Mouse (Mus musculus) CH12.LX (cell line): ENCODE measurements around the gene Gm21885. TPM values are rescaled to one million over a fixed set of nuclear protein-coding genes. Genes with fewer than 3 reads are reported as not detected.

Experiments
- DNase-seq: peaks from one replicate; pipeline ENCODE4 v3.0.0-alpha.2; 2013; ENCODE audit errors: extremely low read depth
- H3K27ac ChIP-seq: 2 replicates; pipeline ENCODE4 v1.5.1; 2012; ENCODE audit warnings: low read depth, mild to moderate bottlenecking, control low read depth, moderate library complexity; ENCODE audit not compliant: insufficient read depth
- H3K27me3 ChIP-seq: replicated peaks from 2 replicates; pipeline ENCODE3; 2012; ENCODE audit warnings: inconsistent platforms
- H3K36me3 ChIP-seq, 2 experiments: replicated peaks in 1 of 2; 2 replicates each; pipeline versions ENCODE3 to v1.6.1; 2012; ENCODE audit warnings: inconsistent platforms in 1 of 2, low read length in 1 of 2, mild to moderate bottlenecking in 1 of 2, mixed read lengths in 1 of 2, moderate library complexity in 1 of 2; ENCODE audit not compliant: control insufficient read depth in 1 of 2, insufficient read depth in 1 of 2
- H3K4me1 ChIP-seq, 2 experiments: 2 replicates each; pipeline ENCODE4 v1.6.1; 2012; ENCODE audit warnings: inconsistent platforms in 1 of 2, moderate library complexity in 1 of 2; ENCODE audit not compliant: insufficient read depth in 2 of 2, control insufficient read depth in 1 of 2
- H3K4me2 ChIP-seq: 2 replicates; pipeline ENCODE4 v1.6.1; 2012; ENCODE audit warnings: low read depth, mild to moderate bottlenecking, control low read depth; ENCODE audit not compliant: poor library complexity, insufficient read depth, severe bottlenecking
- H3K4me3 ChIP-seq, 3 experiments: fragments of 150-350 bp in 1 of 3; sonication (generic) in 1 of 3; replicated peaks in 1 of 3; 2 replicates each; pipeline versions ENCODE3 to v1.5.1; 2011 to 2012; ENCODE audit warnings: low read depth in 2 of 3, low read length in 2 of 3, mild to moderate bottlenecking in 2 of 3, moderate library complexity in 2 of 3, control low read depth in 1 of 3, improper control_type of control experiment in 1 of 3, inconsistent platforms in 1 of 3, mixed read lengths in 1 of 3; ENCODE audit not compliant: poor library complexity in 1 of 3
- H3K79me2 ChIP-seq: replicated peaks from 2 replicates; pipeline ENCODE4 v1.6.1; 2012; ENCODE audit warnings: mild to moderate bottlenecking, moderate library complexity; ENCODE audit not compliant: control insufficient read depth, poor library complexity, insufficient read depth, severe bottlenecking; ENCODE audit errors: extremely low read depth
- H3K9ac ChIP-seq: 2 replicates; pipeline ENCODE4 v1.6.1; 2012; ENCODE audit warnings: low read depth, mild to moderate bottlenecking, control low read depth, moderate library complexity; ENCODE audit not compliant: insufficient read depth
- H3K9me3 ChIP-seq: replicated peaks from 2 replicates; pipeline ENCODE3; 2012; ENCODE audit warnings: low read length, inconsistent platforms, mixed read lengths
- CTCF ChIP-seq, 2 experiments: IDR thresholded peaks in 1 of 2; conservative IDR thresholded peaks in 1 of 2; 2 replicates each; pipeline ENCODE4 v1.5.1; 2011 to 2012; ENCODE audit warnings: low read depth in 2 of 2, low read length in 2 of 2, improper control_type of control experiment in 1 of 2, inconsistent platforms in 1 of 2, mild to moderate bottlenecking in 1 of 2, moderate library complexity in 1 of 2
- HCFC1 ChIP-seq: IDR thresholded peaks from 2 replicates; pipeline ENCODE4 v1.6.1; 2012; ENCODE audit warnings: low read depth, mild to moderate bottlenecking, inconsistent platforms, low read length, improper control_type of control experiment
- JUN ChIP-seq: IDR thresholded peaks from 2 replicates; pipeline ENCODE4 v1.6.1; 2011; ENCODE audit warnings: low read depth, mild to moderate bottlenecking, low read length, improper control_type of control experiment, moderate library complexity; ENCODE audit not compliant: insufficient read depth
- JUND ChIP-seq: conservative IDR thresholded peaks from 2 replicates; pipeline ENCODE4 v1.6.1; 2011; ENCODE audit warnings: low read depth, low read length, improper control_type of control experiment
- MAZ ChIP-seq: IDR thresholded peaks from 2 replicates; pipeline ENCODE4 v1.6.1; 2012; ENCODE audit warnings: low read depth, mild to moderate bottlenecking, inconsistent platforms, low read length, improper control_type of control experiment, moderate library complexity
- MEF2A ChIP-seq: IDR thresholded peaks from 2 replicates; pipeline ENCODE4 v1.6.1; 2014; ENCODE audit warnings: low read depth, mild to moderate bottlenecking, inconsistent platforms, low read length, improper control_type of control experiment, borderline replicate concordance
- MXI1 ChIP-seq: IDR thresholded peaks from 2 replicates; pipeline ENCODE4 v1.6.1; 2011; ENCODE audit warnings: mild to moderate bottlenecking, low read depth, low read length, improper control_type of control experiment
- NRF1 ChIP-seq: IDR thresholded peaks from 2 replicates; pipeline ENCODE4 v1.6.1; 2014; ENCODE audit warnings: low read depth, mild to moderate bottlenecking, inconsistent platforms, low read length, improper control_type of control experiment, moderate library complexity
- POLR2A ChIP-seq: IDR thresholded peaks from 2 replicates; pipeline ENCODE4 v1.6.1; 2011; ENCODE audit warnings: low read depth, mild to moderate bottlenecking, improper control_type of control experiment, low read length
- POLR2AphosphoS2 ChIP-seq: IDR thresholded peaks from 2 replicates; pipeline ENCODE4 v1.6.1; 2011; ENCODE audit warnings: low read depth, low read length, improper control_type of control experiment
- SIN3A ChIP-seq: IDR thresholded peaks from 2 replicates; pipeline ENCODE4 v1.6.1; 2012; ENCODE audit warnings: low read length, improper control_type of control experiment, inconsistent platforms
- SMC3 ChIP-seq: IDR thresholded peaks from 2 replicates; pipeline ENCODE4 v1.6.1; 2011; ENCODE audit warnings: low read depth, low read length, improper control_type of control experiment
- TBP ChIP-seq: conservative IDR thresholded peaks from 2 replicates; pipeline ENCODE4 v1.6.1; 2011; ENCODE audit warnings: low read depth, low read length, improper control_type of control experiment
- UBTF ChIP-seq: IDR thresholded peaks from 2 replicates; pipeline ENCODE4 v1.6.1; 2012; ENCODE audit warnings: low read depth, mild to moderate bottlenecking, inconsistent platforms, low read length, improper control_type of control experiment, moderate library complexity
- USF1 ChIP-seq: IDR thresholded peaks from 2 replicates; pipeline ENCODE4 v1.6.1; 2014; ENCODE audit warnings: low read depth, mild to moderate bottlenecking, inconsistent platforms, low read length, improper control_type of control experiment
- USF2 ChIP-seq: conservative IDR thresholded peaks from 2 replicates; pipeline ENCODE4 v1.6.1; 2011; ENCODE audit warnings: low read depth, low read length, improper control_type of control experiment
- ZMIZ1 ChIP-seq: IDR thresholded peaks from 2 replicates; pipeline ENCODE4 v1.6.1; 2012; ENCODE audit warnings: low read depth, mild to moderate bottlenecking, inconsistent platforms, low read length, improper control_type of control experiment
- ZNF384 ChIP-seq: IDR thresholded peaks from 2 replicates; pipeline ENCODE4 v1.6.1; 2012; ENCODE audit warnings: low read depth, low read length, improper control_type of control experiment, inconsistent platforms
- dilution Hi-C: fragments of 300-500 bp; cut with MboI; formaldehyde crosslinking; loops from 2 replicates; pipeline ENCODE4 v1.14.3; 2020; ENCODE audit warnings: low sequenced_read_pairs; ENCODE audit not compliant: extremely low pct_unique_long_range_greater_than_20kb, extremely low pct_ligation_motif_present
- in situ Hi-C: fragments of 300-500 bp; cut with MboI; formaldehyde crosslinking; loops from 3 replicates; pipeline ENCODE4 v1.14.3; 2019; ENCODE audit warnings: low sequenced_read_pairs, low pct_ligation_motif_present, low pct_unique_long_range_greater_than_20kb, mixed read lengths
- polyA plus RNA-seq: library from polyadenylated mRNA; unstranded; fragments of >175 nt; gene quantifications from 2 replicates; pipeline ENCODE4 v1.2.1, GENCODE M21; 2012; ENCODE audit warnings: low read depth; ENCODE audit not compliant: insufficient read length
- total RNA-seq, 2 experiments: library from RNA; depleted of rRNA; stranded (reverse); fragments of 300-350 nt in 1 of 2; fragments of >200 nt in 1 of 2; gene quantifications; 2 replicates each; pipeline ENCODE4 v1.2.3; 2012 to 2014

Gm21885 gene
- total and polyA plus RNA-seq, 3 experiments = 0.21 to 0.30 TPM; not detected in 1

GRCm38 (mm10) chr11:94330211-94330610 is 48.5 kb downstream of the Gm21885 start:
- Histone ChIP-seq H3K4me2 (no peak overlapping the region), H3K36me3 (peaks cover 13 to 40% of the 10 kb centered on the region in 2 experiments), H3K9me3 (no peaks in the 10 kb centered on the region), H3K4me3 (no peak overlapping the region), H3K9ac (no peak overlapping the region), H3K27me3 (no peaks in the 10 kb centered on the region), H3K4me1 (peaks cover 5 to 30% of the 10 kb centered on the region in 2 experiments; a peak in 3 of 4 replicates)
- DNase-seq = no peak
- in situ Hi-C loops = no loop called here
- TF ChIP-seq TBP (no peak), ZNF384 (no peak), CTCF (conservative IDR thresholded peaks at IDR 0.05 in 1 of 2, IDR thresholded peaks at IDR 0.05 in 1 of 2; ENCODE audit: low read depth in 2 of 2, low read length in 2 of 2) (no peak), ZMIZ1 (no peak)
- TF ChIP-seq, all 38 proteins: peak for 0
- Histone ChIP-seq H3K79me2 (peaks cover 27% of the 10 kb centered on the region), H3K27ac (no peak overlapping the region)
- dilution Hi-C loops = no loop called here

- H3K9me3 ChIP-seq = no peaks in the 10 kb centered on the region
- peaks cover 5 to 26% of the 10 kb centered on the region in 2 experiments; a peak in 3 of 4 replicates for H3K4me1 ChIP-seq
- peaks cover 27% of the 10 kb centered on the region for H3K79me2 ChIP-seq
- no peak overlapping the region for H3K9ac ChIP-seq
- dilution Hi-C loops (no loop called here), in situ Hi-C loops (no loop called here)
- peaks cover 19 to 62% of the 10 kb centered on the region in 2 experiments for H3K36me3 ChIP-seq
- H3K27me3 ChIP-seq = no peaks in the 10 kb centered on the region
- H3K27ac ChIP-seq = no peak overlapping the region
- TF ChIP-seq SMC3 (no peak), NRF1 (no peak), POLR2A (no peak), ZNF384 (no peak), UBTF (no peak)
- H3K4me2 ChIP-seq = no peak overlapping the region
- no peak for DNase-seq
- H3K4me3 ChIP-seq = no peak overlapping the region
Observed at GRCm38 (mm10) chr11:94332726-94333125, 51.1 kb downstream of the Gm21885 start.

GRCm38 (mm10) chr11:94334386-94334968 is 52.8 kb downstream of the Gm21885 start:
- no peak overlapping the region for H3K27ac ChIP-seq
- dilution Hi-C loops = no loop called here
- no peak for DNase-seq

More at GRCm38 (mm10) chr11:94334386-94334968, 52.8 kb downstream of the Gm21885 start:
- Histone ChIP-seq H3K4me2 (no peak overlapping the region), H3K9me3 (no peaks in the 10 kb centered on the region), H3K4me1 (peaks cover 5 to 21% of the 10 kb centered on the region in 2 experiments; a peak in 3 of 4 replicates), H3K4me3 (no peak overlapping the region), H3K36me3 (peaks cover 36 to 80% of the 10 kb centered on the region in 2 experiments), H3K9ac (no peak overlapping the region), H3K79me2 (peaks cover 18% of the 10 kb centered on the region; the same call in 1 of the 2 replicates), H3K27me3 (no peaks in the 10 kb centered on the region)
- in situ Hi-C loops = no loop called here
- TF ChIP-seq SIN3A (no peak), ZNF384 (no peak), POLR2AphosphoS2 (no peak), MEF2A (no peak), MAZ (no peak), ZMIZ1 (no peak), JUND (no peak), USF1 (no peak), MXI1 (no peak), SMC3 (no peak), JUN (no peak), USF2 (no peak), HCFC1 (no peak)
